Mouse (Mus musculus): ENCODE data around the gene Tpgs1.

DNA sequence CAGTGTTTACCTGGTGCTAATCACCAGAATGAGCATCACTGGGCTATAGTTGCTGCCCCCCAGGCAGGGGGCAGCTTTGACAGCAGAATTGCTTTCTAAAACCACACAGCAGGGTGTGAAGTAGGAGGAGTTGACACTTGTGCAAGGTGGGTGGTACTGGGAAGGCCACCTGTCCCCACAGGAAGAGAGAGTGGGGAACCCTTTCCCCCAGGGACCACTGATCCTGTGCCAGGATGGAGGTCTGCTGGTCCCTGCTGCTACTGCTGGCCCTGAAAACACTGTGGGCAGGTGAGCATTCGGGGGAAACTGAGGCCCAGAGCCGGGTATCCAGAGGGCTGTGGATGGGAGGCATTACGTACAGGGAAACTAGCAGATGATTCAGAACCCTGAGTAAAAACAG is 20.0 kb downstream of the Tpgs1 start:
- TF ChIP-seq CTCF (IDR thresholded peaks at IDR 0.05; ENCODE audit: control insufficient read depth, insufficient read depth, low read length), result no peak
- no peak for TF ChIP-seq POLR2A (IDR thresholded peaks at IDR 0.05; ENCODE audit: borderline replicate concordance, control insufficient read depth, low read depth, low read length)
